8 mouse cellular contexts compared by ENCODE assay signal in the genomic region with DNA sequence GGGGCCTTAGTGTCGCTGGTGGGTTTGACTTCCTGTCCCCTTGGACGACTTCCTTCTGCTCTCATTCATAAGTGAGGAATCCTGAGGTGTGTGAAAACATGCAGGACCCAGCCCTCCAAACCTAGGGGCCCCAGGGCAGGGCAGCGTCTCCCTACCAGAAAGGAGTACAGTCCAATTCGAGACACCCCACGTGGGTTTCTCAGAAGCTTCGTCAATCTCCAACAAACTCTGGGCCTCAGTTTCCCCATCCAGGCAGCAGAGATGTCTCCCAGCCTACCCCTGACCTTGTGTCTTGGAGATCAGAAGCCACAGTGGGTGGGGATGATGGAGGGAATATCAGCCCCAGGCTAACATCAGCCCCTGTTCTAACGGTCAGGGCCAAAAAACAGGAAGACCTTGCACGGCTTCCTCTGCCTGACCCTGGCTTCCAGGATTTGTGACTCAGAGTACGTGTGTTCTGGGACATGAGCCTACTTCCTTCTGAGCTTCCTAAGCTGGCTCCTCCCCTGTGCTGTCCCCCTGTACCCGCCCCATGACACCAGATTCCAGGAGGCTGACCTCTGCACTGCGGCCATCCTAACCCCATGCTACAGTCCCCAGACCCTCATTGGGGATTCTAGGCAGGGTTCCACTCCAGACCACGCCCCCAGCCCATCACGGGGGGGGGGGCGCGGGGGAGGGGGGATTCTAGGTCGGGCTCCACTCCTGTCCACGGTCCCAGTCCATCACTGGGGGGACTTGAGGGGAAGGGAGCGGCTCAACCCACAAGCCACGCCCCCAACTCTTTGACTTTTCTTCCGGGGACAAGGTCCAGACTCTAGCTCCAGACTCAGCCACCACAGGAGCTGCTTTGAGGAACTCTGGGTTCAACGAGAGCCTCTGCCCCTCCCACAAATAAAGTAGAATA. TPM values are rescaled to one million over a fixed set of nuclear protein-coding genes. Genes with fewer than 3 reads are reported as not detected.
A peak's percentile ranks its signal among the peaks of the same experiment; 100 is the strongest.
DNase-seq lines count a peak whose midpoint lies in the region; ATAC-seq and TF ChIP-seq lines count a peak whose summit lies in the region.

No protein-coding gene starts in this region.

- peak; percentile 84 for ATAC-seq in heart, embryonic 15.5 days (replicated peaks; ENCODE audit: insufficient number of reproducible peaks, insufficient read depth, low FRiP score, low read depth)
- peak; percentile 78 for ATAC-seq in kidney, postnatal 0 days (replicated peaks; ENCODE audit: low FRiP score, low read depth)
- ATAC-seq in stomach, postnatal 0 days (ENCODE audit: low FRiP score, low TSS enrichment), result peak; percentile 83

- peaks cover 24% of the 10 kb centered on the region for H3K27me3 ChIP-seq in heart, embryonic 15.5 days
- H3K27me3 ChIP-seq in kidney, postnatal 0 days (ENCODE audit: insufficient read depth, low read length), result no peaks in the 10 kb centered on the region
- H3K27me3 ChIP-seq in stomach, postnatal 0 days (ENCODE audit: control insufficient read depth, insufficient read depth, low read length), result no peaks in the 10 kb centered on the region

- H3K27ac ChIP-seq in heart, embryonic 15.5 days, result peak overlapping the region; percentile 77
- H3K27ac ChIP-seq in kidney, postnatal 0 days, result peak overlapping the region; percentile 78
- H3K27ac ChIP-seq in stomach, postnatal 0 days (replicated peaks), result peak overlapping the region; percentile 65

- DNase-seq in gastrocnemius, adult 18-20 months (ENCODE audit: low spot score), result peak; percentile 78
- no peak for DNase-seq in gastrocnemius, postnatal 10 days
- peak; percentile 81 for DNase-seq in embryo, embryonic 9.5 days (ENCODE audit: extremely low spot score)
- peak; percentile 80 for DNase-seq in kidney, postnatal 0 days (ENCODE audit: low spot score)
- peak; percentile 85 for DNase-seq in lung, postnatal 36 days
- DNase-seq in stomach, postnatal 0 days (ENCODE audit: low spot score), result peak; percentile 82
- no peak for DNase-seq in left cerebral cortex, postnatal 25 days (ENCODE audit: low spot score in 2 of 2)

- H3K4me1 ChIP-seq in heart, embryonic 15.5 days (replicated peaks), result peaks cover 27% of the 10 kb centered on the region
- peaks cover 17% of the 10 kb centered on the region for H3K4me1 ChIP-seq in kidney, postnatal 0 days (replicated peaks; ENCODE audit: insufficient read depth, low read length)
- peaks cover 4% of the 10 kb centered on the region for H3K4me1 ChIP-seq in stomach, postnatal 0 days (replicated peaks; ENCODE audit: control insufficient read depth, insufficient read depth)

- intact Hi-C loops in left cerebral cortex, postnatal 25 days (cut with DNase I), result loop anchor here (2.0 kb wide), 2 partner anchors 25 to 121 kb away; no protein-coding TSS in a partner anchor

- no peaks in the 10 kb centered on the region for H3K9me3 ChIP-seq in heart, embryonic 15.5 days (replicated peaks)
- H3K9me3 ChIP-seq in kidney, postnatal 0 days (replicated peaks; ENCODE audit: low read length), result no peaks in the 10 kb centered on the region
- no peaks in the 10 kb centered on the region for H3K9me3 ChIP-seq in stomach, postnatal 0 days (ENCODE audit: control insufficient read depth, low read length)

- no peaks in the 10 kb centered on the region for H3K36me3 ChIP-seq in heart, embryonic 15.5 days
- no peaks in the 10 kb centered on the region for H3K36me3 ChIP-seq in kidney, postnatal 0 days (ENCODE audit: insufficient read depth, low read length)
- H3K36me3 ChIP-seq in stomach, postnatal 0 days (ENCODE audit: control insufficient read depth, insufficient read depth, low read length), result no peaks in the 10 kb centered on the region

- no peak for TF ChIP-seq EP300 in stomach, postnatal 0 days (optimal IDR thresholded peaks at IDR 0.05)

- 15% methylated on average over 21 of the region's 21 CpGs for WGBS in heart, embryonic 15.5 days
- 17% methylated on average over 18 of the region's 21 CpGs for WGBS in kidney, postnatal 0 days
- WGBS in stomach, postnatal 0 days, result 15% methylated on average over 21 of the region's 21 CpGs

- H3K9ac ChIP-seq in heart, embryonic 15.5 days, result peak overlapping the region; percentile 31; the same call in 1 of the 2 replicates
- peak overlapping the region; percentile 47 for H3K9ac ChIP-seq in kidney, postnatal 0 days (ENCODE audit: low read depth, low read length)
- H3K9ac ChIP-seq in stomach, postnatal 0 days (ENCODE audit: low read length), result no peak overlapping the region

- peak overlapping the region; percentile 43 for H3K4me3 ChIP-seq in heart, embryonic 15.5 days
- H3K4me3 ChIP-seq in kidney, postnatal 0 days (replicated peaks; ENCODE audit: low read depth, low read length), result peak overlapping the region; percentile 28; the same call in 1 of the 2 replicates
- peak overlapping the region; percentile 28 for H3K4me3 ChIP-seq in stomach, postnatal 0 days (ENCODE audit: low read depth, low read length)

- peak overlapping the region; percentile 73 for H3K4me2 ChIP-seq in heart, embryonic 15.5 days
- H3K4me2 ChIP-seq in kidney, postnatal 0 days (ENCODE audit: low read length), result peak overlapping the region; percentile 72
- peak overlapping the region; percentile 55 for H3K4me2 ChIP-seq in stomach, postnatal 0 days (replicated peaks; ENCODE audit: low read depth)

- no peak for TF ChIP-seq CTCF in kidney, postnatal 0 days (IDR thresholded peaks at IDR 0.05; ENCODE audit: low read depth)
- no peak for TF ChIP-seq CTCF in stomach, postnatal 0 days (IDR thresholded peaks at IDR 0.05; ENCODE audit: low read depth)

RNA-seq across cellular contexts. Expression of a gene that starts 6.4 kb away (rescaled TPM):
- total RNA-seq in gastrocnemius, adult 18-20 months (2021), result 1 to 10 TPM; 1.5 to 3.7 TPM
- 10 to 100 TPM; 14.4 to 14.7 TPM for total RNA-seq in gastrocnemius, postnatal 10 days (2021)
- polyA plus RNA-seq in heart, embryonic 15.5 days (2015; fragmentation: Nextera tagmentation; extraction: Ambion mirVana), result 0.92 and 1.3 TPM in 2 replicates
- 0.87 and 1.2 TPM in 2 replicates for polyA plus RNA-seq in kidney, postnatal 0 days (2015; fragmentation: Nextera tagmentation; extraction: Ambion mirVana)
- polyA plus RNA-seq in stomach, postnatal 0 days (2015; fragmentation: Nextera tagmentation; extraction: Ambion mirVana), result 0.31 and 0.39 TPM in 2 replicates
- 100 to 1,000 TPM; 131 TPM for total RNA-seq in left cerebral cortex, postnatal 25 days (2021)

RNA-seq across cellular contexts. Expression of a gene that starts 11.9 kb away (rescaled TPM):
- 10 to 100 TPM; 11.4 to 23.0 TPM for total RNA-seq in gastrocnemius, adult 18-20 months (2021)
- total RNA-seq in gastrocnemius, postnatal 10 days (2021), result 1 to 10 TPM; 1.4 to 3.1 TPM
- polyA plus RNA-seq in heart, embryonic 15.5 days (2015; fragmentation: Nextera tagmentation; extraction: Ambion mirVana), result 1.0 and 1.3 TPM in 2 replicates
- 1.7 and 1.9 TPM in 2 replicates for polyA plus RNA-seq in kidney, postnatal 0 days (2015; fragmentation: Nextera tagmentation; extraction: Ambion mirVana)
- 1.2 and 1.9 TPM in 2 replicates for polyA plus RNA-seq in stomach, postnatal 0 days (2015; fragmentation: Nextera tagmentation; extraction: Ambion mirVana)
- 1 to 10 TPM; 3.1 to 3.5 TPM for total RNA-seq in left cerebral cortex, postnatal 25 days (2021)

RNA-seq across cellular contexts. Expression of a gene that starts 16.3 kb away (rescaled TPM):
- 10 to 100 TPM; 22.5 to 29.0 TPM for total RNA-seq in gastrocnemius, adult 18-20 months (2021)
- total RNA-seq in gastrocnemius, postnatal 10 days (2021), result 10 to 100 TPM; 19.2 to 19.9 TPM
- 1.0 and 1.1 TPM in 2 replicates for polyA plus RNA-seq in heart, embryonic 15.5 days (2015; fragmentation: Nextera tagmentation; extraction: Ambion mirVana)
- 1.2 and 1.3 TPM in 2 replicates for polyA plus RNA-seq in kidney, postnatal 0 days (2015; fragmentation: Nextera tagmentation; extraction: Ambion mirVana)
- 0.48 and 0.65 TPM in 2 replicates for polyA plus RNA-seq in stomach, postnatal 0 days (2015; fragmentation: Nextera tagmentation; extraction: Ambion mirVana)
- under 1 TPM; 0.64 to 0.87 TPM for total RNA-seq in left cerebral cortex, postnatal 25 days (2021)

RNA-seq across cellular contexts. Expression of a gene that starts 24.1 kb away (rescaled TPM):
- 100 to 1,000 TPM; 142 to 235 TPM for total RNA-seq in gastrocnemius, adult 18-20 months (2021)
- 100 to 1,000 TPM in 1 of 2 experiments, 10 to 100 TPM in 1; 75.2 to 106 TPM for total RNA-seq in gastrocnemius, postnatal 10 days (2021)
- polyA plus RNA-seq in heart, embryonic 15.5 days (2015; fragmentation: Nextera tagmentation; extraction: Ambion mirVana), result 0.41 and 0.57 TPM in 2 replicates
- polyA plus RNA-seq in kidney, postnatal 0 days (2015; fragmentation: Nextera tagmentation; extraction: Ambion mirVana), result 0.08 and 0.09 TPM in 2 replicates
- polyA plus RNA-seq in stomach, postnatal 0 days (2015; fragmentation: Nextera tagmentation; extraction: Ambion mirVana), result 0.95 and 1.4 TPM in 2 replicates
- total RNA-seq in left cerebral cortex, postnatal 25 days (2021), result 1 to 10 TPM; 1.4 to 1.6 TPM

RNA-seq across cellular contexts. Expression of a gene that starts 28.6 kb away (rescaled TPM):
- under 1 TPM; 0.21 to 0.25 TPM for total RNA-seq in gastrocnemius, adult 18-20 months (2021)
- total RNA-seq in gastrocnemius, postnatal 10 days (2021), result 1 to 10 TPM; 5.0 to 5.3 TPM
- polyA plus RNA-seq in heart, embryonic 15.5 days (2015; fragmentation: Nextera tagmentation; extraction: Ambion mirVana), result 6.7 and 9.2 TPM in 2 replicates
- polyA plus RNA-seq in kidney, postnatal 0 days (2015; fragmentation: Nextera tagmentation; extraction: Ambion mirVana), result 7.4 and 7.8 TPM in 2 replicates
- polyA plus RNA-seq in stomach, postnatal 0 days (2015; fragmentation: Nextera tagmentation; extraction: Ambion mirVana), result 4.4 and 5.2 TPM in 2 replicates
- 1 to 10 TPM; 7.8 to 8.9 TPM for total RNA-seq in left cerebral cortex, postnatal 25 days (2021)

Comparison
In these comparisons a context has a peak if more than half of its experiments do, and no peak if none do; other contexts are left out.
1. DNase-seq: peak in gastrocnemius, adult 18-20 months (single experiment), embryo, embryonic 9.5 days (single experiment), kidney, postnatal 0 days (single experiment), lung, postnatal 36 days (single experiment) and stomach, postnatal 0 days (single experiment); none in gastrocnemius, postnatal 10 days (single experiment) and left cerebral cortex, postnatal 25 days (0 of 2).
2. RNA of a gene that starts 6.4 kb away (total RNA-seq): 131 TPM in left cerebral cortex, postnatal 25 days; 14.4 to 14.7 TPM in gastrocnemius, postnatal 10 days and 1.5 to 3.7 TPM in gastrocnemius, adult 18-20 months; every median in the first group is over 4 times any median in the second.
3. RNA of a gene that starts 16.3 kb away (total RNA-seq): 22.5 to 29.0 TPM in gastrocnemius, adult 18-20 months and 19.2 to 19.9 TPM in gastrocnemius, postnatal 10 days; 0.64 to 0.87 TPM in left cerebral cortex, postnatal 25 days; every median in the first group is over 10 times any median in the second.
4. Peak in every context shown above with its lines, with median percentiles within 50 percentile points of each other: ATAC-seq, H3K27ac ChIP-seq, H3K4me2 ChIP-seq and H3K4me3 ChIP-seq.